8 mouse cellular contexts compared by ENCODE assay signal in the genomic region with DNA sequence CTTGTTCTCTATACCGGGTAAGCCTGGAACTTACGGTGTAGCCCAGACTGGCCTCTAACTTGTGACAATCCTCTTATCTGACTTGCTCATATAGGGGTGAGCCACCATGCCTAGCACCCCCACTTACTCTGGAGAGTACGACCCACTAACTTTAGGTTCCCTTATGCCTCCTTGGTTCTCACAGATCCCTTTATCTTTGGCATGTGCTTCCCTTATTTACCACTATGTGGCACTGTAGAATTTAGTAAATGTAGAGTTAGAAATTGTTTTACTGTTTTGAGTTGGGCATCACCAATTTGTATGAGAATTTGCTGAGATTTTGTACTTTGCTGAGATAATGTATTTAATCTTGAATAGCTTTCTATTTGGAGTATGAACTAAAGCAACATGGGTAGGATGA. TPM values are rescaled to one million over a fixed set of nuclear protein-coding genes. Genes with fewer than 3 reads are reported as not detected.
A peak's percentile ranks its signal among the peaks of the same experiment; 100 is the strongest.
DNase-seq lines count a peak whose midpoint lies in the region; ATAC-seq lines count a peak whose summit lies in the region.

No protein-coding gene starts in this region.

- 70% methylated on average over 3 of the region's 3 CpGs for WGBS in heart, embryonic 14.5 days

- H3K27ac ChIP-seq in heart, embryonic 14.5 days (replicated peaks in 1 of 2; ENCODE audit: control insufficient read depth in 1 of 2, insufficient read depth in 1 of 2, low read depth in 2 of 2, low read length in 2 of 2), result no peak overlapping the region

- no peaks in the 10 kb centered on the region for H3K9me3 ChIP-seq in heart, embryonic 14.5 days (ENCODE audit: control insufficient read depth, low read length)

- H3K4me2 ChIP-seq in heart, embryonic 14.5 days (ENCODE audit: low read length), result no peak overlapping the region

- ATAC-seq in heart, embryonic 14.5 days (ENCODE audit: insufficient number of reproducible peaks, insufficient read depth, low FRiP score, low read depth), result 0 out of 2 replicates have a peak, but pooled peaks have one; percentile 17

- H3K4me1 ChIP-seq in heart, embryonic 14.5 days (ENCODE audit: control insufficient read depth in 2 of 2, insufficient read depth in 2 of 2, low read length in 2 of 2), result no peaks in the 10 kb centered on the region

- DNase-seq in heart, postnatal 4 days, result no peak
- DNase-seq in right cerebral cortex, adult 2 months (ENCODE audit: low spot score in 2 of 2), result peak; percentile 9 to 26
- DNase-seq in right cerebral cortex, postnatal 25 days, result no peak
- DNase-seq in embryo, embryonic 10 days (ENCODE audit: low spot score), result peak; percentile 52
- peak; percentile 15 for DNase-seq in retina, adult 2 months (ENCODE audit: low read depth, low spot score)
- no peak for DNase-seq in gastrocnemius, postnatal 14 days
- no peak for DNase-seq in adrenal gland, postnatal 25 days

- no peak overlapping the region for H3K9ac ChIP-seq in heart, embryonic 14.5 days (ENCODE audit: low read length)

- peaks cover 68% of the 10 kb centered on the region for H3K36me3 ChIP-seq in heart, embryonic 14.5 days (ENCODE audit: control insufficient read depth, insufficient read depth, low read length)

- intact Hi-C loops in gastrocnemius, postnatal 14 days (cut with DNase I; ENCODE audit: low total_unique reads), result no loop called here

- no peaks in the 10 kb centered on the region for H3K27me3 ChIP-seq in heart, embryonic 14.5 days (ENCODE audit: control insufficient read depth, insufficient read depth, low read length)

- no peak overlapping the region for H3K4me3 ChIP-seq in heart, embryonic 14.5 days (ENCODE audit: control insufficient read depth in 1 of 2, insufficient read depth in 1 of 2, low read depth in 1 of 2, low read length in 2 of 2)

RNA-seq across cellular contexts. Expression of gene Srr, which starts 20.6 kb away (rescaled TPM):
- 19.1 and 26.0 TPM in 2 replicates for polyA plus RNA-seq in heart, embryonic 14.5 days (2014; fragmentation: Nextera tagmentation; extraction: Ambion mirVana)
- 10 to 100 TPM; 29.4 to 30.4 TPM for total RNA-seq in heart, postnatal 4 days (2021)
- 10 to 100 TPM; 19.1 to 21.2 TPM for total RNA-seq in gastrocnemius, postnatal 14 days (2021)
- total RNA-seq in adrenal gland, postnatal 25 days (2021), result 45.8 and 64.4 TPM in 2 replicates

RNA-seq across cellular contexts. Expression of gene Smg6, which starts 20.7 kb away (rescaled TPM):
- 10.6 and 11.5 TPM in 2 replicates for polyA plus RNA-seq in heart, embryonic 14.5 days (2014; fragmentation: Nextera tagmentation; extraction: Ambion mirVana)
- 10 to 100 TPM; 25.6 to 25.7 TPM for total RNA-seq in heart, postnatal 4 days (2021)
- total RNA-seq in gastrocnemius, postnatal 14 days (2021), result 10 to 100 TPM; 10.6 to 10.8 TPM
- 27.0 and 32.8 TPM in 2 replicates for total RNA-seq in adrenal gland, postnatal 25 days (2021)

RNA-seq across cellular contexts. Expression of gene Tsr1, which starts 48.5 kb away (rescaled TPM):
- 24.7 and 26.1 TPM in 2 replicates for polyA plus RNA-seq in heart, embryonic 14.5 days (2014; fragmentation: Nextera tagmentation; extraction: Ambion mirVana)
- 10 to 100 TPM; 20.0 to 22.6 TPM for total RNA-seq in heart, postnatal 4 days (2021)
- 10 to 100 TPM; 20.9 to 25.4 TPM for total RNA-seq in gastrocnemius, postnatal 14 days (2021)
- 32.6 and 40.9 TPM in 2 replicates for total RNA-seq in adrenal gland, postnatal 25 days (2021)

RNA-seq across cellular contexts. Expression of gene Sgsm2, which starts 49.5 kb away (rescaled TPM):
- polyA plus RNA-seq in heart, embryonic 14.5 days (2014; fragmentation: Nextera tagmentation; extraction: Ambion mirVana), result 4.9 and 5.3 TPM in 2 replicates
- 10 to 100 TPM; 14.6 to 14.9 TPM for total RNA-seq in heart, postnatal 4 days (2021)
- total RNA-seq in gastrocnemius, postnatal 14 days (2021), result 1 to 10 TPM; 2.7 to 3.7 TPM
- 26.0 and 34.7 TPM in 2 replicates for total RNA-seq in adrenal gland, postnatal 25 days (2021)

Comparison
In these comparisons a context has a peak if more than half of its experiments do, and no peak if none do; other contexts are left out.
1. DNase-seq: peak in right cerebral cortex, adult 2 months (2 of 2), embryo, embryonic 10 days (single experiment) and retina, adult 2 months (single experiment); none in heart, postnatal 4 days (single experiment), right cerebral cortex, postnatal 25 days (single experiment), gastrocnemius, postnatal 14 days (single experiment) and adrenal gland, postnatal 25 days (single experiment).